Mouse (Mus musculus) mature B cell (primary cell): ENCODE results near the gene Slc36a4.

Experiments used
- in situ Hi-C: fragments of 300-500 bp; cut with MboI; formaldehyde crosslinking; loops from 2 replicates; pipeline ENCODE4 v1.14.3; 2019

Slc36a4 gene

DNA sequence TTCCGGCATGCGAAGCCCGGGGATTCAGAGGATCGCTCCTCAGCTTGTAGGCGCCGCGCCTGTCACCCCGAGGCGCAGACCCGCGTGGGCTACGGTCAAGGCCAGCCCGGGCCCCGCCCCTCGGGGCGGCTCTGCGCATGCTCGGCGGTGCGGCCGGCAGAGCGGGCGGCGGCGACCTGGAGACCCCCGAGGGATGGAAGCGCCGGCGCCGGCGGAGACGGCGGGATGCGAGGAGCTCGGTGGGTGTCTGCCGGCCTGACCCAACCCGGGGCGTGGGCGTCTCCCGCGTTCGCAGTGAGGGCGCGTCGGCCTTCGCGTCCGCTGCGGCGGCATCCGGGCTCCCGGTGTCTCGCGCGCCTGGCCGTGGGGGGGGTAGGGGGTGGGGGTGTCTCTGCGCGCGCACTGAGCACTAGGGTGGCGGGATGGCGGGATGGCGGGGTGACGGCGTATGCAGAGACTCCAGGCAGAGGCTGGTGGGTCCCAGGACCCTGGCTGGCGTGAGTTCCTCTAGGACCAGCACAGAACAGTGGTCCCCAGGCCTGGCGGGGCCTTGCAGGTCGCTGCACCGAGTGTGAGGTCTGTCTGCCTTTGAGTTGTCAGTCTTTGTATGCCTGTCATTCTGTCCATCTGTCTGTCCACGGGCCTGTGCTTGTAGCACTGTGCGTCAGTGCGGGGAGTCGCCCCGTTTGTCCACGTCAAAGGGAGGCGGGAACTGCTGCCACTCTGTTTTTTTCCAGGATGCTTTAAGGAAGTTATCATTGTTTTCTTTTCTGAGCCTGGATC lies at the start of gene Slc36a4:
Gene Slc36a4 (plus strand): TSS at position 140 of the 783 bp plus-strand sequence.
- in situ Hi-C loops = no loop called here

DNA sequence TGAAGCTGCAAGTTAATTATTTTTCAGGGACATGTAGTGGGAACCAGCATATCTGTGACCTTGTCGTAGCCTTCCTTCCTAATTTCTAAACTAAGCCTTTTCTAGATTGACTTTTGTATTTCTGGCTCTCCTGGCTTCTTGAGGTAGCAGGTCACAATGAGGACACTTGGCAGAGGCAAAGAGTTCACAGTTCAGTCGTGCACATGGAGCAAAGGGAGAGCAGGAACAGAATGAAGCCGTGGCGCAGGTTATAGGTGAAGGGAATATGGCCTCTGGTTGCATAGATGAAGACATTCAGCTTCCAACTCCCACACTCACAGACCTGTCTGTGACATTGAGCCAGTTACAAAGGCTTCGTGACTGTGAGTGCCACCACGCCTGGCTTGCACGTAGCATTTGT lies 44.9 kb upstream of the Slc36a4 start:
- in situ Hi-C loops = no loop called here

DNA sequence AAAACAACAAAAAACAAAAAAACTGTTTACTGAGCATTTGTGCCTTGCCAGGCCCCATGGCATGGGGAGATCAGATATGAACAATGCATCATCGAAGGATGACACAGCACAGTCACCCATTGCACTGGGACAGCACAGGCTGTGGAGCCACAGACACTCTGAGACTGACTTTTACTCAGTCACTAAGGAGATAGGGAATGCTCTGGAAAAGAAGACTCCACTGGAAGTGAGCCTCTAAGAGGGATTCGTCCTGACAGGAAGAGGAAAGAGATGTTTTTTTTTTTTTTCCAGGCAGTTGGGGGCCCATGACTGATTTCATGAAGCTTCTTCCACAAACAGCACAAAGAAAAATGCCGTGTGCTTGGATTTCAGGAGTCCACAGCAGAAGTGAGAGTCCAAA lies 40.1 kb upstream of the Slc36a4 start:
- in situ Hi-C loops = no loop called here

DNA sequence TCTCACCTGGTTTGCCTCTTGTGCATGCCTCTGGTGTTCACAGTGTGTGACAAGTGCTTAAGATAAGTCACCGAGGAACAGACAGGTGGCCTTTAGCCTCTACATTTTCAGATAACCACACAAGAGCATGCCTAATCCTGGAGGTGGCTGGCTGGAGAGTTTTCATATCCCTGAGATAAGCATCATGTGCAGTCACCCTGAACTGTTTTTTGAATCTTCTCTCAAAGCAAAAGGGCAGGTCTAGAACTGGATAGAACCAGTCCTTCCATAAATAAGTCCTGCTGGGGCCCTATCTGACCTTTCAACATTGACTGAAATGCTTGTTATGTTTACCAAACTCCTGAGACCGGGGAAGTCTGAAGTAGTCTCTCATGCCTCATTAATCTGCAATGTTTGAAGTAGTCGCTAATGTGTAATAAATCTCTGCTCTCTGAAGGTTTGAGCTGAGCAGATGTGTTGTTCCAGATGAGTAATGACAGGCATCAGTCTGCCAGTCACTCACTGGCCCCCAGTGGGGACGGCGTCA lies 39.5 kb upstream of the Slc36a4 start:
- in situ Hi-C loops = no loop called here

DNA sequence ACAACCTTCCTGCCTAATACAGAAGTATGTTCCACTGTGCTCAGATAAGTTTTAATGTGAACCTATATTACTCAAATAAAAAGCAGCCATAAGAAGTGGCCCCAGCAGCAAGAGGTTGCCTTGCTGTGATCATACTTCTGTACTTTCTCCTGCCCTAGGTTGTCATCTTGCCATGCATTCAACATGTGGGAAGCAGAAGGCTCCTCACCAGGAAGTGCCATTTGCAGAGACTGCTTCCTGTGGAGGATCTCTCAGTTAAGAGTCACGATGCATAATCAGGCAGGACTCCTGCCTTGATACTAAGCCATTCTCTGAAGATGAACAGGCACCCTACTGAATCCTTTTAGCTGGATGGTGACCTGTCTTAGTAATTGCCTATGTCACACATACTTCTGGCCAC lies 37.3 kb upstream of the Slc36a4 start:
- in situ Hi-C loops = no loop called here

DNA sequence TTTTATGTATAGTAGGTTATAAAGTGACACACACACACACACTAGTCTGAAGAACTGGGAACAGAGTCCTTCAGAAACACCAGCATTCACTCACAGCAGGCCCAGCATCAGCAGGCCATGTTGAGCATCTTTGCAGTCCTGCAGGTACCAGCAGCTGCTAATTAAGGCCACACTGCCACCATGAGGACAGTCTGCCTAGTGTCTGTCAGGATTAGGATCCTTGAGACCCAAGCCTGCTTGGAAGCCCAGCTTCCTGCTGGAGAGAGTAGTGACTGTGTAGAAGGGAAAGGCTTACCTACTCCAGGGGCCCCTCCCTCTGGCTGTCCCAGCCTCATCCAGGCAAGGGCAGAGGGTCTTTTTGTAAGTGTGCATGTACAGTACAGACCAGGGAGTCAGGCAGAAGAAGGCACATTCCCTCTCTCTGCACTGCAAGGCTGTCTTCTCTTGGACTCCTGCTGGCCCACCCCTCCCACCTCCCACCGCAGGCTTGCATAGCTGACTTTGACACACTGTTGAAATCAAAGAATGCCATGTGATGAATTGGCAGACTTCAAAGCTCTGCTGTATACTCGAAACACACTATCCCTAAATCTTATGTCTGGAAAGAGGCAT lies 27.6 kb upstream of the Slc36a4 start:
- in situ Hi-C loops = no loop called here

DNA sequence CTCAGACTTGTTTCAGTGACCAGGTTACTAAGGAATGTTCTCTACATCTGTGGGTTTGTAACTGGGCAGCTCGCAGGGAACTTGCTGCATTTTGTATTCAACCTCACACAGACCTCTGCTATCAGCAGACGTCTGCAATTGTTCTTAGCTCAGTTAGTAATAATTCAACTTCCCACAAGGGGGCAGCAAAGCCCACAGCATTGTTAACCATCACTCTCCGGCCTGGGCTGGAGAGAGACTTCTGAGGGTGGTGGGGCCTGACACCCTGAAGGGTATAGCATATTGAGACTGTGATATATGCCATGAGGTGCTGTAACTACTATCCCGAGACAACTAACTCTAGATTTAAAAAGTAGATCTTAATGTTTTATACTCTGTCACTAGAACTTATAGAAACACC lies 24.3 kb upstream of the Slc36a4 start:
- in situ Hi-C loops = no loop called here

DNA sequence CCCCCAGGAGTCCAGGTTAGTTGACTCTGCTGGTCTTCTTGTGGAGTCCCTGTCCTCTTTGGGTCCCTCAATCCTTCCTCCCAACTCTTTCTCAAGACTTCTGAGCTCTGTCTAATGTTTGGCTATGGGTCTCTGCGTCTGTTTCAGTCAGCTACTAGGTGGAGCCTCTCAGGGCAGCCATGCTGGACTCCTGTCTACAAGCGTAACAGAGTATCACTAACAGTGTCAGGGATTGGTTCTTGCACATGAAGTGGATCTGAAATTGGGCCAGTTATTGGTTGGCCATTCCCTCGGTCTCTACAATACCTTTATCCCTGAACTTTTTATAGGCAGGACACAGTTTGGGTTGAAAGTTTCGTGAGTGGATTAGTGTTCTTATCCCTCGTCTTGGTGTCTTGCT lies 22.2 kb upstream of the Slc36a4 start:
- in situ Hi-C loops = no loop called here

DNA sequence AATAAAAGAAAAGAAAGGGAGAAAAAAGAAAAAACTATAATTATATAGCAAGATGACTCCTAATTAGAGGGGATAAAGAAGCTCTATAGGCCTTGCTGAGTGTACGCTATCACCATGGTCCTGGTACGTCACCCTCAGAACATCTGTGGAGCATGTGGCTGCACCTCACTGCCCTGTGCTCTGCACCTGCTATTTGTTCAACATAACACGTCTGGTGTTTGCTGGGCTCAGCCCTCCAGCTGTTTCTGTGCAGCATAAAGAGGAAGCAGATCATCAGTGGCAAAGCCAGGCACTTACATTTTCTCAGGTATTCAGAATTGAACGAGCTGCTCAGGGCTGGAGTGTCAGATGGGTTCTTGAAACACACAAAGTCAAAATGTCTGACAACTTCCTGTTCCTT lies 15.7 kb upstream of the Slc36a4 start:
- in situ Hi-C loops = no loop called here

DNA sequence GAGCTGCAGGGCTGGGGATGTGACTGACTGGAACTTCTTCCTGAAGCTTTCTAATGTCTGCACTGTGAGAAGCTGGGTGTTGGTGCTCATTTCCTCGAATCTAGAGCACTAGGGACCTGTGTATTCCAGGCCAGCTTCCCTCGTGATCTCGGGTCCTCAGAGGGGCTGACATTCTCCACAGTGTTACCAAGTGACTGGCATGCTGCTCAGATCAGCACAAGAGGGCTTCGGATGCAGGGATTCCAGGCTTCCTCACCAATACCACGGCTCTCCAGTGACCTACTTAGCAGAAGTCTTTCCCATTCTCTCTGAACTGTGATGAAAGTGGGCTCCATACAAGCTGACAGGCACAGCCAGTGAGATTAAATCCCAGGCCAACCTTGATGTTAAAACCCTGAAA lies 14.5 kb upstream of the Slc36a4 start:
- in situ Hi-C loops = no loop called here

DNA sequence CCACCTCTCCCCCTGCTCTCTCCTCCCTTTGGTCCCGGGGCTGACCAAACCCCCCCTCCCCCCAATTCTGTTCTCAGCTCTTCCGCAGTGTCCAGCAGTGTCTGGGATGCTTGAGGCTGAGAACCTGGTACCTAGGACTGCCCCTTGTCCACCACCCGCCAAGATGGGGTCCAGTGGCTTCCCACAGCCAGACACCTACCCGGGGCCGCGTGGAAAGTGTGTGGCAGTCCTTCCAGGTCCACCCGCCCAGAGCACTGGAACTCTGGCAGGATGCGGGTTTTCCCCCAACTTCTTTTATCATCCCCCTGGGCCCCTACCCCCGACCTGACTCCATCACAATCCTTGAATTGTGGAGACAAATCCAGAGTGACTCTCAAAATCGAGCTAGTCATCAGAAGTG lies 3.8 kb upstream of the Slc36a4 start:
- in situ Hi-C loops = no loop called here

DNA sequence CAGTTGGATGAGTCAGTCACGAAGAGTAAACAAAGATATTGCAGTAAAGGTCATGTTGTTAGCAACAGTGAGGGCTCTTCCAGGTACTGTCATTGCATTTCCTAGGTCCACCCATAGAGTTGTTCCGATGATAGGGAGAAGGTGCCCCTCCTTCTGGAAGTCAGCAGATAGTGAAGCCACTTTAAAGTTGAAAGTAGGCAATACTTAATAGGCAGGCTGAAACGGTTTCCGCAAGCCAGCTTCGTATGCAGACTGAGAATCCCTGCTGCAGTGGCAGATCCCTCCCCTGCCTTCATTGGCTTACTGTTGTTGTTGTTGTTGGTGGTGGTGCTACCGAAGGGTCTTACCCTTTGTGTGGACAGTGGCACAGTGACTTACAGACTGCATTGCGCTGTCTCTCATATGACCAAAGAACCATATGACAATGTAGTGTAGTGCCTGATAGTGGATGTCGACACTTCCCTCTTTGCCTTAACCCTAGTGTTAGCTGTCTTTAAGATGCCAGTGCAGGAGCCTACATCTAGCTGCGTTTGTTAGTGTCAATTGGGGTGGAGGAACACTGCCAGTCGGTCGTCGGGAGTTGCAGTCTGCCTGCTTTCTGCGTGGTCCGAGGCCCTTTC lies 449 bp upstream of the Slc36a4 start:
- in situ Hi-C loops = no loop called here

DNA sequence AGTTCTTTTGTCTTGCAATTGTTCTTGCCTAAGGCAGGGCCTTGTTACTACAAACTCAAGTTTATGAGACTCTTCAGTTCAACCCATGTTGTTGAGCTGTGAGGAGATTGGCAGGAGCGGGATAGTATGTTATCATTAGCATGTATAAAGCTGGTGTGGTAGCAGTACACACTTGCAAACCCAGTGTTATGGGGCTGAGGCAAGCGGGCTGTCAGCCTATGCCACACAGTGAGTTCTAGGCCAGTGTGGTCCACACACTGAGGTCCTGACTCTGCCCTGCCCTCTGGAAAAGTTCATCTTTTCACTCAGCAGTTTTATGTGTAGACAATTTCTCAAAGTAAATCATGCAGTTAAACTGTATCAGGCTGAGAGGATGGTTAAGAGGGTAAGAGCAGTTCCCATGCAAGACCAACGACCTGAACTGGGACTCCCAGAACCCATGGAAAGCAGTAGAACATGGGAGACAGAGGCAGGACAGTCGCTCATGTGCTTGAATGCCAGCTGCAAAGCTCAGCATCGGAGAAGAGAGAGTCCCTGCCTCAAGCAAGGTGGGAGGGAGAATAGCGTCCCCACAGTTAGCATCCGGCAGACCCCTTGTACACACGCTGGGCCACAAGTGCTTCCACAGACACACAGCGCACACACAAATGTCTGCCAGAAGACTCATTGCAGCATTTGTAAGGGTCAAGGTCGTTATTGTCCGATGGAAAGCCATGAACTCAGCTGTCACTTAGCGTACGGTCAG lies 1.5 kb downstream of the Slc36a4 start:
- in situ Hi-C loops = no loop called here

DNA sequence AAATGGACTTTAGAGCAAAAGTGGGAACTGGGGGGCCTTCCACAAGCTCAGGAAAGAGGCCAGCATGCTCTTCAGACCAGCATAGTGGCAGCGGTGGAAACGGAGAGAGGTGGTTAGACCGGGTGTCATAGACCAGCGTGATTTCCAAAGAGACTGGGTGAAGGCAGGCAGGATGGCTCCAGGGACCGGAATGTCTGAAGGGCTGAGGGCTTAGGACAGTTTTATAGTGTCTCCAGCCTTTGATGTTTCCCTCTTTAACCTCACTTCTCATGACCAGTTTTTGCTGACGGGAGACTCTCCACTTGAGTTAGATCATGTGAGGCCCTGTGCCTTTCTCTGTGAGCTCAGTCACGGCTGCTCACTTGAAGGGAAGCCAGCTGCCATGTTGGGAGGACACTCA lies 2.1 kb downstream of the Slc36a4 start:
- in situ Hi-C loops = no loop called here

DNA sequence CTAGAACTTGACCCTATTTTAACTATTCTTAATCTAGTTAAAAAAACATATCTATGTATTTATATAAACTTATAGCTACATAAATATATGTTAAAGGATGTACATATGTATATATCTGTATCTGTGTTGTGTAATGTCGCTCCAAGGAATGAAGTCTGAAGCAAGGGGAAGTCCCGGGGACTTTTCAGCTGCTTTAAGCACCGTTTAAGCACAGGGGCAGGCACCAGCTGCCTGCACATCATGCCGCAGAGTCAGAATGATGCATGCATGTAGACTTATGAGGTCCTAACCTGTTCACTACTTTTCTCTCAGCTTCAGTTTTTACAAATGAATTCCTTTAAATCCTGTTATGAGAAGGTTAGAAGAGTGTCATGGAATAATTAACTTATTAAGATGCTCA lies 5.3 kb downstream of the Slc36a4 start:
- in situ Hi-C loops = no loop called here

DNA sequence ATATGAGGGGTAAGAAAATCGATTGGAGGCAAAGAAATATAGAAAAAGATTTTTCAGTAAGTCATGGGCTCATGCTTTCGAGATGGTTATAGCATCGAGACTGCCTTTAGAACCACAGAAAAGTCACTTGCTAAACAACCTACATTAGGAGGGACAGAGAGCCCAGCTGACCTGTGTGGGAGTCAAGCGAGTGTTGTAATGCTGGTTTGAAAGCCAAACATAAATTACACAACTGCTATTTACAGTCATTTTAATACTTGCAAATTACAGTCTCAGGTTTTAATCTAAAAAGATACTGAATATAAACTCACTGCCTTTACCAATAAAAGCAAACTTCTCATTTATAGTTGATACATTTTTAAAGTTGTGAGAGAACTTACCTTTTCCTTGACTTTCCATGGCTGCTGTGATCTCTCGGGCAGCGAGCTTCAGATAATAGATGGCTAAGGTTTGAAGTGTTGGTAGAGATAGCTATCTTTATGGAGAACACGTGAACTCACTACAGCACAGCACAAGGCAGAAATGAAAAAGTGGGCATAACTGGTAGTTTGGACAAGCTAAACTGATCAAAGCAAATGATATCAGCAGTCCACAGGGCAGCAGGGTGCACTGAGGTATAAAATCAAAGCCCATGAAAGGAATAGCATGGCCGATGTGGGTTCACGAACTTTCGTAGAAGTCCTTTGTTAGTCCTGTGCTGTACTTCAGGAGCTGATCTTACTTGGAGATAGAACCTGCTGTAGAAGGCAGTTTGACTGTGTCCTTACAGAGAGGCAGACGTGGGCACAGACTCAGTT lies 5.9 kb downstream of the Slc36a4 start:
- in situ Hi-C loops = no loop called here

DNA sequence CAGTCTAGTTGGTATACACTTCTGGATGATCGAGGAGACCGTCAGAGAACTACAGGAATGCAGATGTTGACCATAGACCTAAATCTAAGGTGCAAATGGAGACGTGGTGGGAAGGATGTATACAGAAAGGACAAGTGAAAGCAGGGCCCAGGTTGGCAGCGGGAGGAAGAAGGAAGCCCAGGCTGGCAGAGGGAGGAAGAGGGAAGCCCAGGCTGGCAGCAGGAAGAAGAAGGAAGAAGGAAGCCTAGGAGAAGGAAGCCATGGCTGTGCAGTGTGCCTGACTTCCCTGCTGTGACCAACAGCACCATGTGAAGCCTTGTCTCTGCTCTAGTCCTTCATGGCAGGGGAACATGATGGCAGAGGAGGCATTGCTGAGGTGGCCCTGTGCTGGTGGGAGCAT lies 7.8 kb downstream of the Slc36a4 start:
- in situ Hi-C loops = no loop called here

DNA sequence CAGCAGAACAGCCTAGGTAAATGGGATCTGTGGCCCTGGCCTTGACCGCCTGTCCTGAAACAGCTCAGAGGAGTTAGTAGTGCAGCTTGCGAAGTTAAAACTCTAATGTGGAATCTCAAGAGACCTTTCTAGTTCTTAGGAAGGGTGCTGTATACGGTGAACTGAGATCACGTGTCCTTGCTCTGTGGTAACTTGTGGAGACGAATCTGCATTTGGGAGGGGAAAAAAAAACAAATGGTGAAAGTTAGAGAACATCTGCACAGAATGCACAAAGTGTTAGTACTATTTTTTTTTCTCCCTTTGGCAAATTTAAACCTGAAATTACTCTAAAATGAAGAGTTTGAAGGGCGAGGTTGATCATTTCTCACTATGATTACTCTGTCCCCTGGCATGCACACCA lies 8.8 kb downstream of the Slc36a4 start:
- in situ Hi-C loops = no loop called here

DNA sequence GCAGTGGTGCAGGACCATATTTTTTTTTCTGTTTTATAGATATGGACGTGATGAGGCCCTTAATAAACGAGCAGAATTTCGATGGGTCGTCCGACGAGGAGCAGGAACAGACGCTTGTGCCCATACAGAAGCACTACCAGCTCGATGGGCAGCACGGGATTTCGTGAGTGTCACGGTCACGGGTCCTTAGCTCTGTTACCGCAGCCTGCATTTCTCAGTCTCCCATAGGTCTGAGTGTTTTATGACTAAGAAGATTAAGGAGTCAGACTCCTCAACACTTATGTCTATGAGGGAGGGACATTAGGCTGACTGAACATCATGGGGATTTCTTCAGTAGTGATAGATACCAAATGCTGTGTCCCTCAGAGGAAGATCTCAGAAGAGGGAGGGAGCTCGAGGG lies 10.1 kb downstream of the Slc36a4 start:
- in situ Hi-C loops = no loop called here

DNA sequence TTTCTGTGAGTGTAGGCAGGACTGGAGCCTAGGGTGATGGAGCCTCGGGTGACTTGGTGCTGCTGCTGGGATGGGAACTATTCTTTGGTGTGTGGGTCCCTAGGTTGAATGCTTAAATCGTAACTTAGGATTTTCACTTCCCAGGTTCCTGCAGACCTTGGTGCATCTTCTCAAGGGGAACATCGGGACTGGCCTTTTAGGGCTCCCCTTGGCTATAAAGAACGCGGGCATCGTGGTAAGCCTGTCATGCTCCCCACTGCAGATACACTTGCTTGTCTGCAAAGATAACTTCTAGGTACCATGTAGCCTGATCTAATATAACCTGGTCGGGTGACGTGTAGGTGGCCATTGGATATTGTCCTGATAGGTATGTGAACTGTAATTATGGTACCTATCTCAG lies 11.0 kb downstream of the Slc36a4 start:
- in situ Hi-C loops = no loop called here

DNA sequence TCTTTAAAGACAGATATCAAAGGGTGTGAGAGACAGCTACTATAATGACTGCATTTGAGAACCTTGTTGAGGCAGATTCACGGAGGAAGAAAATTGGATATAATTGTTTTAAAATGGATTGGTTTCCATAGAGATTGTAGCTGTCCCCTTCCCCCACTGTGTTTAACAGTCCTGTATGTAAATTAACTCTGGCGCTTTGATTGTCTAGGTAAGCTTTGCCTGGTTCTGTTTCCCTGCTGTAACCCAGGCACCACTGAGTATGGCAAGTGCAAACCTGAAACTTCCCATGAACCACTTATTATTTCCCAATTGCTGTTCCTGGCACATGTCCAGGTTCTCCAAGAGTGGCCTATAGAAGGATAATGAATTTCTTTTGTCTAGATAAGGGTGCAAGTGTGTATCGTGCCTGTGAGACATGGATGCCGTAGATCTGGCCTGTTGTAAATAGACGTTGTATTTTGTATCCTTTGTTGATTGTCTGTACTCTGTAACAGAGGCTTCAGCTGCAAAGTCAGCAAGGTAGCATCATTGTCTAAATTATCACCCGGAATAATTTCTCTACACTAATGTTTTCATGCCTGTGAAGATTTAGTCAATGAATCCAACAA lies 11.8 kb downstream of the Slc36a4 start:
- in situ Hi-C loops = no loop called here
